In the genomic region with DNA sequence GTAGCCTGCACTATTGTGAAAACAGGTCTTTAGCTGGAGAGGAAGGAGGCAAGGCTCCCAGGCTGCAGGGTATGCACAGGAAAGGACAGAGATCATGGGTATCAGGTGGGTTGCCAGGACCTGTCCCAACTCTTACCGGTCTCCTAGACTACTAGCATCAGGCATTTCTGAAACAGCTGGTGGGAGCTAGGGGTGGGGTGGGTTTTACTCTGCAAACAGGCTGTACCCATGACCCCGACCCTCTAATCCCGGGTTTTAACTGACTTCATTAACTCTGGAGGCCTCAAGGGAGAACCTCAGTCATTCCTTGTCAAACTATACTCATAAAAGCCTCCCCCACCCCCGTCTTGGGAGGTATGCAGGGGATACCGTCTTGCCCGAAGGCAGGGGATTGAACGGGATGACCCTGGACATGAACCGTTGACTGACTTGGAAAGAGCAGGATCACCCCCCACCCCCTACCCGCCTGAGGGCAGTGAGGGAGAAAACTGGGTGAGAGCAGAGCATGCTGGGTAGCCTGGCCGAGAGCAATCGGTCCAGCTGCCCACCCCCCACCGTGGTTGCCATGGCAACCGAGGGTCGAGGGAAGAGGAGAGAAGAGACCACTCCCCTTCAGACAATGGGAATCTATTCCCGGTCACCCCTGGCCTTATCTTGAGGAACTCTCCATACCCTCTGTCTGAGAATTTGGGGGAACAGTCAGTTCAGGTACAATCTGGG, we compare ENCODE assay signal across 10 mouse cellular contexts. TPM values are rescaled to one million over a fixed set of nuclear protein-coding genes. Genes with fewer than 3 reads are reported as not detected.
A peak's percentile ranks its signal among the peaks of the same experiment; 100 is the strongest.
DNase-seq lines count a peak whose midpoint lies in the region; ATAC-seq and TF ChIP-seq lines count a peak whose summit lies in the region.
"Had no signal": no experiment of that assay in that cellular context is flagged by ENCODE, and none has a peak within 500 bp of the region (broad histone marks: within the 10 kb centered on the region; RNA-seq: fewer than 3 reads in every experiment).

No protein-coding gene starts in this region.

- WGBS in hindbrain, embryonic 11.5 days, result 5% methylated on average over 15 of the region's 15 CpGs
- WGBS in midbrain, embryonic 14.5 days, result under 1% methylated on average over 15 of the region's 15 CpGs

- H3K4me3 ChIP-seq in E14TG2a.4 (replicated peaks; ENCODE audit: low read length), result peak overlapping the region; percentile 32
- no peak overlapping the region for H3K4me3 ChIP-seq in hindbrain, embryonic 11.5 days (ENCODE audit: low read depth, low read length)
- no peak overlapping the region for H3K4me3 ChIP-seq in midbrain, embryonic 14.5 days (replicated peaks; ENCODE audit: low read depth, low read length)
- H3K4me3 ChIP-seq: intestine, embryonic 15.5 days had no signal

- H3K27ac ChIP-seq in hindbrain, embryonic 11.5 days (ENCODE audit: low read depth, low read length), result peak overlapping the region; percentile 94
- peak overlapping the region; percentile 85 for H3K27ac ChIP-seq in midbrain, embryonic 14.5 days (replicated peaks; ENCODE audit: low read depth, low read length)
- H3K27ac ChIP-seq: intestine, embryonic 15.5 days had no signal

- H3K4me2 ChIP-seq in hindbrain, embryonic 11.5 days (replicated peaks; ENCODE audit: low read depth, low read length), result peak overlapping the region; percentile 14; the same call in 1 of the 2 replicates
- H3K4me2 ChIP-seq in midbrain, embryonic 14.5 days (ENCODE audit: low read length), result peak overlapping the region; percentile 36
- H3K4me2 ChIP-seq: heart, embryonic 11.5 days; intestine, embryonic 15.5 days had no signal

- TF ChIP-seq CTCF in E14TG2a.4 (conservative IDR thresholded peaks at IDR 0.05; ENCODE audit: low read length), result no peak

- no peaks in the 10 kb centered on the region for H3K9me3 ChIP-seq in E14TG2a.4 (ENCODE audit: low read length)
- H3K9me3 ChIP-seq in hindbrain, embryonic 11.5 days (ENCODE audit: control insufficient read depth, low read length), result no peaks in the 10 kb centered on the region
- no peaks in the 10 kb centered on the region for H3K9me3 ChIP-seq in midbrain, embryonic 14.5 days (ENCODE audit: control insufficient read depth, low read length)
- H3K9me3 ChIP-seq: intestine, embryonic 15.5 days had no signal

- peak; percentile 91 for DNase-seq in embryo, embryonic 11 days
- peak; percentile 95 for DNase-seq in hindbrain, embryonic 11.5 days (ENCODE audit: low spot score)
- peak; percentile 93 for DNase-seq in midbrain, embryonic 14.5 days
- DNase-seq in spleen, adult 12 weeks (ENCODE audit: low spot score), result no peak
- no peak for DNase-seq in thymus, postnatal 36 days
- DNase-seq in frontal cortex, postnatal 14 days (ENCODE audit: low spot score in 2 of 2), result no peak
- DNase-seq: cerebellum, adult 11 months had no signal

- no peaks in the 10 kb centered on the region for H3K36me3 ChIP-seq in E14TG2a.4 (ENCODE audit: insufficient read depth, low read length)
- H3K36me3 ChIP-seq in hindbrain, embryonic 11.5 days (ENCODE audit: control insufficient read depth, insufficient read depth, low read length), result no peaks in the 10 kb centered on the region
- H3K36me3 ChIP-seq in midbrain, embryonic 14.5 days (ENCODE audit: control insufficient read depth, insufficient read depth, low read length), result no peaks in the 10 kb centered on the region
- H3K36me3 ChIP-seq: intestine, embryonic 15.5 days had no signal

- peaks cover 49% of the 10 kb centered on the region for H3K4me1 ChIP-seq in E14TG2a.4 (replicated peaks; ENCODE audit: low read depth, low read length)
- peaks cover 20% of the 10 kb centered on the region for H3K4me1 ChIP-seq in hindbrain, embryonic 11.5 days (replicated peaks; ENCODE audit: control insufficient read depth, insufficient read depth, low read length)
- peaks cover 46% of the 10 kb centered on the region for H3K4me1 ChIP-seq in midbrain, embryonic 14.5 days (ENCODE audit: control insufficient read depth, insufficient read depth, low read length)

- peak overlapping the region; percentile 25; the same call in 1 of the 2 replicates for H3K9ac ChIP-seq in hindbrain, embryonic 11.5 days (ENCODE audit: low read depth, low read length)
- peak overlapping the region; percentile 32; the same call in 1 of the 2 replicates for H3K9ac ChIP-seq in midbrain, embryonic 14.5 days (replicated peaks; ENCODE audit: low read length)
- H3K9ac ChIP-seq: intestine, embryonic 15.5 days had no signal

- peak; percentile 77 for ATAC-seq in hindbrain, embryonic 11.5 days (ENCODE audit: low FRiP score)
- ATAC-seq in midbrain, embryonic 14.5 days (ENCODE audit: low FRiP score, low TSS enrichment), result peak; percentile 53; the same call in 1 of the 2 replicates
- ATAC-seq: intestine, embryonic 15.5 days had no signal

- peaks cover 34% of the 10 kb centered on the region for H3K27me3 ChIP-seq in E14TG2a.4 (ENCODE audit: insufficient read depth, low read length)
- no peaks in the 10 kb centered on the region for H3K27me3 ChIP-seq in hindbrain, embryonic 11.5 days (ENCODE audit: control insufficient read depth, insufficient read depth, low read length)
- H3K27me3 ChIP-seq in midbrain, embryonic 14.5 days (ENCODE audit: control insufficient read depth, insufficient read depth, low read length), result no peaks in the 10 kb centered on the region

RNA-seq across cellular contexts. Expression of a gene that starts 21.1 kb away (rescaled TPM):
- polyA plus RNA-seq in hindbrain, embryonic 11.5 days (2014; fragmentation: Nextera tagmentation; extraction: Ambion mirVana), result 34.4 and 40.3 TPM in 2 replicates
- polyA plus RNA-seq in midbrain, embryonic 14.5 days (2014; fragmentation: Nextera tagmentation; extraction: Ambion mirVana), result 19.1 and 40.0 TPM in 2 replicates

RNA-seq across cellular contexts. Expression of a gene that starts 28.0 kb away (rescaled TPM):
- polyA plus RNA-seq in hindbrain, embryonic 11.5 days (2014; fragmentation: Nextera tagmentation; extraction: Ambion mirVana), result 17.7 and 19.2 TPM in 2 replicates
- 11.0 and 19.3 TPM in 2 replicates for polyA plus RNA-seq in midbrain, embryonic 14.5 days (2014; fragmentation: Nextera tagmentation; extraction: Ambion mirVana)

RNA-seq across cellular contexts. Expression of a gene that starts 29.1 kb away (rescaled TPM):
- polyA plus RNA-seq in hindbrain, embryonic 11.5 days (2014; fragmentation: Nextera tagmentation; extraction: Ambion mirVana), result 18.5 and 20.1 TPM in 2 replicates
- 27.6 and 32.8 TPM in 2 replicates for polyA plus RNA-seq in midbrain, embryonic 14.5 days (2014; fragmentation: Nextera tagmentation; extraction: Ambion mirVana)

RNA-seq across cellular contexts. Expression of a gene that starts 33.7 kb away (rescaled TPM):
- polyA plus RNA-seq in hindbrain, embryonic 11.5 days (2014; fragmentation: Nextera tagmentation; extraction: Ambion mirVana), result 14.3 and 15.2 TPM in 2 replicates
- polyA plus RNA-seq in midbrain, embryonic 14.5 days (2014; fragmentation: Nextera tagmentation; extraction: Ambion mirVana), result 12.7 and 23.0 TPM in 2 replicates

Comparison
In these comparisons a context has a peak if more than half of its experiments do, and no peak if none do; other contexts are left out.
1. DNase-seq: peak in embryo, embryonic 11 days (single experiment), hindbrain, embryonic 11.5 days (single experiment) and midbrain, embryonic 14.5 days (single experiment); none in spleen, adult 12 weeks (single experiment), thymus, postnatal 36 days (0 of 2) and frontal cortex, postnatal 14 days (0 of 2).